Mouse (Mus musculus): ENCODE results near the gene Il1f6.
"Not testable (repeated sequence)": the region's sequence is repeated elsewhere in the genome, so short reads cannot be mapped to it uniquely, and the experiment has no call there.

The Il1f6 gene

DNA sequence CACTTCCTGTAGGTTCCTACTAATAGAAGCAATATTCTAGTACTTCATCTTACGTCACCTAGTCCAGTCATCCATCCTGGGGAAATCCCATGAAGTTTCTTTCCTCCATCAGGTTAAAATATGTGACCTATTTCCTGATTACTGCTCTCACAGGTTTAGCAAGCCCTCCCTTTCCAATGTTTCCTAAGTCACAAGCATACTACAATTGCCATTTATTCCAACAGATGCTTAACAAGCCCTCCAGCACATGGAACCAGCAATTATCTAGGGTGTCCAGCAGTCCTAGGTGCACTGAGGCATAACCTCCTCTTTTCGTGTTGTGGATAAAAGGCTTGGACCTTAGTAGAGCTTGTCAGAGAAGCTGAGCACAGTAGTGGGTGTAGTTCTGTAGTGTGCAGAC is at the start of gene Il1f6:
Gene Il1f6, plus strand, starts transcription at position 301 of the 400 bp plus-strand sequence.
- no peak for DNase-seq (ENCODE audit: low spot score)

DNA sequence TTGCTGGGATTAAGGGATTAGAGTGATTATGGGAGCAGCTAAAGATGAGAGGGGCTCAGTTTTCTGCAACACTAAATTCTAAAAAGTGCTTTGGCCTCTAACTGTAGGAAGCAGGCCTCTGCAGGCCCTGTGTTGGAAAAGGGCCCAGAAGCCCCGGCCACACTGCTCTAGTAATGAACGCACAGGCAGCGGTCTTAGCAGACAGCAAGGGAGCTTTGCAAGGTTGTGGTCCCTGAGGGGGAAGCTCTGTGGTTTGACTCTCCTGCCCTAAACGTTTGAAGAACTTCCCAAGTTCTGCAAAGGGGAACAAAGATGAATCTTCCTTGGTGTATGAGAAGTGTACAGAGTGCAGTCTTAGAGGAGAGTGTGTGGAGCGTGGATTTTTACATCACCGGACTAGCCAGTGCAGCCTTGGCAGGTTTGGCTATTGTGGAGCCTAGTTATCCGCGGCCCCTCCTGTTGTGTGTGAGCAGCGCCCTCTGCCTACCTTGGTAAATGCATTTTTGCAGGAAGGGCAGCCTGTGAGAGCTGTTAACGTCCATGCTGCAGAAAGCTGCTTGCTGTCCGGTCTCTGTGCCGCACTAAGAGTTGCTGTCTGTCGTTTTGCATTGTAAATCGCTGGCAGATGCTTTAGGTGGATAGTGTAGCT is 33.4 kb upstream of the Il1f6 start:
- not testable (repeated sequence) for DNase-seq (ENCODE audit: low spot score)

- DNase-seq (ENCODE audit: low spot score), result not testable (repeated sequence)
Measured at GRCm38 (mm10) chr2:24182423-24183147, 32.6 kb upstream of the Il1f6 start.

DNA sequence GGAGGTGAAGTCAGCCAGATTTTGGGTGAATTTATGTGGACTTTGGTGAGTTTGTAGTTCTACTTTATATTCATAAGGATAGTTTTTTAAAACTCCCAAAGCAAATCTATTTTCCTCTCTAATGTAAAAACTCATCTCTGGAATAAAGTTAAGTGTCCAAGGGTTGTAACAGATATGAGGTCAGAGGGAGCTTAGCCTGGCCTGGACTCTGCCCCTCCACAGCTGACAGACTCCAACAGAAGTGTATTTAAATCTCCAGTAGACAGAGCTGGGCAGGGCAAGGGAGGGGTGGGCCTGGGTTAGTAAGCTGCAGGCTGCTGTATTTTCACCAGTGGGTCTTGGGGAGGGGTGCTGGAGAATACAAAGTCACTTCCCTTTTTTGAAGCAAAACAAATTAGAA is 31.1 kb upstream of the Il1f6 start:
- not testable (repeated sequence) for DNase-seq (ENCODE audit: low spot score)

- DNase-seq (ENCODE audit: low spot score), result no peak
Measured at GRCm38 (mm10) chr2:24186176-24186575, 29.0 kb upstream of the Il1f6 start, which contains the start of gene Il1f9. Gene Il1f9 (plus strand): TSS chr2:24186476.

DNA sequence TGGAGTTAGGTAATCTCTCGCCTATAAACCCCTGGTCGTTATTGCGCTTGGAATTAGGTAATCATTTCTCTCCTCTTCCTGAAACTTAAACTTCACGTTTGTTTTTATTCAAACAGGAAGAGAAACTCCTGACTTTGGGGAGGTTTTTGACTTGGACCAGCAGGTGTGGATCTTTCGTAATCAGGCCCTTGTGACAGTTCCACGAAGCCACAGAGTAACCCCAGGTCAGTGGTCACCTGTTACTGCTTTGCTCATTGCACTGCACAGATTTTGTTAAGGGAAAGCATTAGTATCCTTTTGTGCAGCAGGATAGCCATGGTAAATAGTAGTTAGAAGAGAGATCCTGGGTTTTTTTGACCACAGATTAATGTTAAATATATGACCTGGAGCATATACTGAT is 27.6 kb upstream of the Il1f6 start:
- no peak for DNase-seq (ENCODE audit: low spot score)

DNA sequence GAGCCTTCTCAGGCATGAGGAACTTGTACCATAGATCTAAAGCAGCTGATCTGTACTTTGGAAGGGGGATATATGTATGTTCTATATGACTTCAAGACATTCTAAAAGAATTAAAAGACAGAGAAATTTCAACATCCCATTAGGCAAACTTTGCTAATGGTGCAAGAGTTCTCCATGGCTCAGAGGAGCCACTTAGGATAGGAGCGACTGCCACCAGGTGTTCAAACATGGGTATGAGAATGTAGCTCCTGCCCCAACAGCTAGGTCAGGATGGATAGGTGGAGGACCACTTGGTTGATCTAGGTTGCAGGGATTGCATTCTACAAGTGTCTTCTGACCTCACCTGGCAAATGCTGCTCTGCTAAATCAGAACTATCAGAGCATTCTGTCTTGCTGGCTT is 27.0 kb upstream of the Il1f6 start:
- DNase-seq (ENCODE audit: low spot score), result no peak

DNA sequence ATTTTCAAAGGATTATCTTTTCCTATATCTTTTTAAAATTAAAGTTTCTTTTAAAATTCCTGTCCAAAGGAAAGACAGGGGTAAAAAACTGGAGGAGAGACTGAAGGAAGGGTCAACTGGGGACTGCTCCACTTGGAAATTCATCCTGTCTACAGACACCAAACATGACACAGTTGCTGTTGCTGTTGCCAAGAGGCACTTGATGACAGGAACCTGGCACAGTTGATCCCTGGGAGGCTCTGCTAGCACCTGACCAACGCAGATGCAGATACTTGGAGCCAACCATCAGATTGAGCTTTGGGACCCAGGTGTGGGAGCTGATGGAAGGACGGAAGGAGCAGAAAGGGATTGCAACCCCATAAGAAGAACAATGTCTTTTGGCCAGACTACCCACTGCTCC is 12.0 kb downstream of the Il1f6 start:
- no peak for DNase-seq (ENCODE audit: low spot score)

DNA sequence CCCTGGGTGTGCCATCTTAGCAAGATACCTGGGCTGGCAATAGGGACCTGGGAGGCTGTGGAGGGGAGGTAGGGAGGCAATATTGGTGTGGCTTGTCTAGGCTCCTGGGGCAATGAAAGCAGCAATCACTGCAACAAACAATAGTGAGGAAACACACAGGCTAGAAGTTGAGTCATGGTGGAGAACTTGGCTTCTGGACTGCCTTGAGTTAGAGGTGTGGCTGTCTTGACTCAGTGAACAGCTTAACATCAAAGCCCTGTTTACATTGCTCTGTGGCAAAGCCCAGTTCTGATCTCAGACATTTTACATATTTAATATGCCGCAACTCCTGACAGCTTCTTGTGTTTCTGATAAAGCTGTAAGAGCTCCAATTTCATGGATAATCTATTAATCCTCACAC is 52.3 kb downstream of the Il1f6 start:
- DNase-seq (ENCODE audit: low spot score), result no peak

DNA sequence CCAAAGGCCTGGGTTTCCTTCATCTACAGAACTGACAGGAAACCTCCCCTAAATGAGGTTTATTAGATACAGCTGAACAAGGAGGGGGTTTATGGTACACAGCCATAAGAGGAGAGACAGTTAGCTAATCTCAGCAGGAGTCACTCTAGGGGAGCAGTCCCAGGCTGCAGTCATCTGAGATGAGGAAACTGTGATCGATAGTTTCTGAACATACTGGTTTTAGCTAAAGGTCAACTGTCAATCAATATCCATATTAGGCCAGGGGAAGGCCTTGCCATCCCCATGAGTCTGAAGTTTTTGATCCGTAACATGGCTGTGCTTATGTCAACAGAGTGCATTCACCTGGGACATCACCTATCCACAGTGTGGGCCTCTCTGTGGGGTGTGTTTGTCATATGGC is 58.4 kb downstream of the Il1f6 start:
- no peak for DNase-seq (ENCODE audit: low spot score)

GRCm38 (mm10) chr2:24275146-24275545 is 59.9 kb downstream of the Il1f6 start:
- no peak for DNase-seq (ENCODE audit: low spot score)
